Mouse (Mus musculus): Measurements from ENCODE around the gene Prdm10. TPM values are rescaled to one million over a fixed set of nuclear protein-coding genes. Genes with fewer than 3 reads are reported as not detected.

Prdm10 gene
- total RNA-seq, 2 experiments from 2014 or later = 3.4 to 5.7 TPM

GRCm38 (mm10) chr9:31363698-31364609, 83.6 kb downstream of the Prdm10 start:
- DNase-seq = no peak

- DNase-seq = no peak
Observed at GRCm38 (mm10) chr9:31365086-31365485, 84.7 kb downstream of the Prdm10 start.

- no peak for DNase-seq
Observed at GRCm38 (mm10) chr9:31371740-31372139, 91.4 kb downstream of the Prdm10 start.

- DNase-seq = no peak
Observed at GRCm38 (mm10) chr9:31376661-31377060, 96.3 kb downstream of the Prdm10 start.

GRCm38 (mm10) chr9:31384786-31385499, 104.6 kb downstream of the Prdm10 start:
- no peak for DNase-seq

GRCm38 (mm10) chr9:31385500-31385869, 105.1 kb downstream of the Prdm10 start:
- DNase-seq = no peak

- peak; percentile 95 for DNase-seq
Observed at GRCm38 (mm10) chr9:31385947-31386354, 105.6 kb downstream of the Prdm10 start, which contains the start of gene Nfrkb. Nfrkb (plus strand) TSS chr9:31386192.

- no peak for DNase-seq
Observed at GRCm38 (mm10) chr9:31386368-31387180, 106.2 kb downstream of the Prdm10 start.

GRCm38 (mm10) chr9:31387206-31387605, 106.9 kb downstream of the Prdm10 start:
- DNase-seq = no peak

GRCm38 (mm10) chr9:31400441-31400840, 120.1 kb downstream of the Prdm10 start:
- DNase-seq = peak; percentile 86

GRCm38 (mm10) chr9:31404311-31404710, 124.0 kb downstream of the Prdm10 start:
- no peak for DNase-seq

GRCm38 (mm10) chr9:31405217-31405616, 124.9 kb downstream of the Prdm10 start:
- DNase-seq = no peak

- no peak for DNase-seq
Observed at GRCm38 (mm10) chr9:31412165-31412564, 131.8 kb downstream of the Prdm10 start.

GRCm38 (mm10) chr9:31418821-31419220, 138.5 kb downstream of the Prdm10 start:
- DNase-seq = no peak

GRCm38 (mm10) chr9:31422143-31422542, 141.8 kb downstream of the Prdm10 start:
- DNase-seq = no peak

- no peak for DNase-seq
Observed at GRCm38 (mm10) chr9:31428971-31429370, 148.6 kb downstream of the Prdm10 start.

GRCm38 (mm10) chr9:31430011-31430410, 149.7 kb downstream of the Prdm10 start:
- no peak for DNase-seq

Other genes starting within 250 kb of the Prdm10 start
- 10 to 100 TPM; 41.4 to 42.8 TPM for gene Zbtb44, start 249.9 kb upstream of the Prdm10 start, total RNA-seq (2021)
- under 1 TPM; 0.20 to 0.66 TPM for gene St14, start 148.7 kb upstream of the Prdm10 start, total RNA-seq (2021)
- gene Aplp2, start 68.7 kb upstream of the Prdm10 start, total RNA-seq (2021) = 100 to 1,000 TPM; 137 to 148 TPM
- 10 to 100 TPM; 11.5 to 15.6 TPM for gene Nfrkb, start 105.7 kb downstream of the Prdm10 start, total RNA-seq (2021)
- under 1 TPM; 0.54 to 0.70 TPM for gene Tmem45b, start 183.9 kb downstream of the Prdm10 start, total RNA-seq (2021)

Data from gastrocnemius, postnatal 10 days (tissue).